Mouse (Mus musculus) right cerebral cortex, postnatal 25 days (tissue): ENCODE results near the gene Nkiras1.
A peak's percentile ranks its signal among the peaks of the same experiment; 100 is the strongest.
"Not testable (repeated sequence)": the region's sequence is repeated elsewhere in the genome, so short reads cannot be mapped to it uniquely, and the experiment has no call there.

Experiments
- DNase-seq: peaks from one replicate; pipeline ENCODE4 v3.0.0; 2022

The Nkiras1 gene

GRCm38 (mm10) chr14:18270529-18271441 is at the start of gene Nkiras1, which contains the start of gene Rpl15:
Nkiras1 (plus strand) TSS chr14:18271136.
Rpl15 (minus strand) TSS chr14:18271391.
- peak; percentile 98 for DNase-seq

- DNase-seq: no peak
Measured at GRCm38 (mm10) chr14:18221977-18222376, 49.0 kb upstream of the Nkiras1 start.

GRCm38 (mm10) chr14:18225431-18225830 is 45.5 kb upstream of the Nkiras1 start:
- DNase-seq: not testable (repeated sequence)

GRCm38 (mm10) chr14:18226181-18226580 is 44.8 kb upstream of the Nkiras1 start:
- not testable (repeated sequence) for DNase-seq

- not testable (repeated sequence) for DNase-seq
Measured at GRCm38 (mm10) chr14:18229751-18230150, 41.2 kb upstream of the Nkiras1 start.

- not testable (repeated sequence) for DNase-seq
Measured at GRCm38 (mm10) chr14:18231866-18232265, 39.1 kb upstream of the Nkiras1 start.

GRCm38 (mm10) chr14:18233076-18233475 is 37.9 kb upstream of the Nkiras1 start:
- no peak for DNase-seq

GRCm38 (mm10) chr14:18233981-18234960 is 36.7 kb upstream of the Nkiras1 start:
- no peak for DNase-seq

GRCm38 (mm10) chr14:18236496-18237235 is 34.3 kb upstream of the Nkiras1 start:
- not testable (repeated sequence) for DNase-seq

- DNase-seq: no peak
Measured at GRCm38 (mm10) chr14:18237381-18237780, 33.6 kb upstream of the Nkiras1 start.

GRCm38 (mm10) chr14:18238131-18238749 is 32.7 kb upstream of the Nkiras1 start:
- peak; percentile 95 for DNase-seq

- DNase-seq: peak; percentile 97
Measured at GRCm38 (mm10) chr14:18238750-18239731, 31.9 kb upstream of the Nkiras1 start, which contains the start of gene Nr1d2. Nr1d2 (minus strand) TSS chr14:18239127.

GRCm38 (mm10) chr14:18240132-18240531 is 30.8 kb upstream of the Nkiras1 start:
- no peak for DNase-seq

GRCm38 (mm10) chr14:18241786-18242185 is 29.1 kb upstream of the Nkiras1 start:
- no peak for DNase-seq

GRCm38 (mm10) chr14:18242638-18243130 is 28.3 kb upstream of the Nkiras1 start:
- no peak for DNase-seq

- no peak for DNase-seq
Measured at GRCm38 (mm10) chr14:18261203-18261602, 9.7 kb upstream of the Nkiras1 start.

- no peak for DNase-seq
Measured at GRCm38 (mm10) chr14:18263427-18263826, 7.5 kb upstream of the Nkiras1 start.

- not testable (repeated sequence) for DNase-seq
Measured at GRCm38 (mm10) chr14:18269947-18270528, 898 bp upstream of the Nkiras1 start.

- DNase-seq: no peak
Measured at GRCm38 (mm10) chr14:18271666-18272065, 730 bp downstream of the Nkiras1 start.

GRCm38 (mm10) chr14:18274526-18274925 is 3.6 kb downstream of the Nkiras1 start:
- DNase-seq: no peak
